Mouse (Mus musculus) midbrain, embryonic 16.5 days (tissue): ENCODE results near the gene Wnt3a. TPM values are rescaled to one million over a fixed set of nuclear protein-coding genes. Genes with fewer than 3 reads are reported as not detected.

ENCODE experiments used
- ATAC-seq: fragments of 200-750 bp; cut with Nextera tagmentation; 2 replicates; pipeline ENCODE4 v1.8.0; 2017; ENCODE audit warnings: moderate TSS enrichment
- H3K27ac ChIP-seq: fragments of 300-500 bp; sonication (generic); 2 replicates; pipeline ENCODE4 v1.5.1; 2014; ENCODE audit warnings: mild to moderate bottlenecking, low read length, mixed read lengths
- H3K27me3 ChIP-seq: fragments of 300-500 bp; sonication (generic); 2 replicates; pipeline ENCODE4 v1.6.1; 2014; ENCODE audit warnings: low read depth, low read length, mixed read lengths; ENCODE audit not compliant: control insufficient read depth, insufficient read depth
- H3K36me3 ChIP-seq: fragments of 300-500 bp; sonication (generic); 2 replicates; pipeline ENCODE4 v1.6.1; 2014; ENCODE audit warnings: mild to moderate bottlenecking, low read length, moderate library complexity, mixed read lengths; ENCODE audit not compliant: control insufficient read depth, insufficient read depth
- H3K4me1 ChIP-seq: fragments of 300-500 bp; sonication (generic); 2 replicates; pipeline ENCODE4 v1.6.1; 2014; ENCODE audit warnings: mild to moderate bottlenecking, low read length, mixed read lengths; ENCODE audit not compliant: control insufficient read depth, insufficient read depth
- H3K4me2 ChIP-seq: fragments of 300-500 bp; sonication (generic); 2 replicates; pipeline ENCODE4 v1.6.1; 2014; ENCODE audit warnings: mild to moderate bottlenecking, low read length, mixed read lengths
- H3K4me3 ChIP-seq: fragments of 300-500 bp; sonication (generic); 2 replicates; pipeline ENCODE4 v1.5.1; 2014; ENCODE audit warnings: low read depth, mild to moderate bottlenecking, low read length, moderate library complexity, mixed read lengths
- H3K9ac ChIP-seq: fragments of 300-500 bp; sonication (generic); 2 replicates; pipeline ENCODE4 v1.6.1; 2014; ENCODE audit warnings: low read depth, low read length, mixed read lengths
- H3K9me3 ChIP-seq: fragments of 300-500 bp; sonication (generic); replicated peaks from 2 replicates; pipeline ENCODE4 v1.6.1; 2014; ENCODE audit warnings: mild to moderate bottlenecking, low read length, mixed read lengths; ENCODE audit not compliant: control insufficient read depth, poor library complexity, severe bottlenecking
- WGBS: fragments of 180-500 bp; shearing (Covaris S2); extraction: QIAGEN DNeasy Blood & Tissue Kit; methylation state at CpG from one replicate; pipeline ENCODE4 v1.1.7; 2014; 5-methylcytosine and 5-hydroxymethylcytosine counted together
- polyA plus RNA-seq: library from polyadenylated mRNA; unstranded; fragments of >200 nt; fragmentation: Nextera tagmentation; extraction: Ambion mirVana; gene quantifications from 2 replicates; pipeline ENCODE4 v1.2.1, GENCODE M21; 2015

Wnt3a gene
- polyA plus RNA-seq, 1 experiment from 2014 or later = 0.21 TPM

DNA sequence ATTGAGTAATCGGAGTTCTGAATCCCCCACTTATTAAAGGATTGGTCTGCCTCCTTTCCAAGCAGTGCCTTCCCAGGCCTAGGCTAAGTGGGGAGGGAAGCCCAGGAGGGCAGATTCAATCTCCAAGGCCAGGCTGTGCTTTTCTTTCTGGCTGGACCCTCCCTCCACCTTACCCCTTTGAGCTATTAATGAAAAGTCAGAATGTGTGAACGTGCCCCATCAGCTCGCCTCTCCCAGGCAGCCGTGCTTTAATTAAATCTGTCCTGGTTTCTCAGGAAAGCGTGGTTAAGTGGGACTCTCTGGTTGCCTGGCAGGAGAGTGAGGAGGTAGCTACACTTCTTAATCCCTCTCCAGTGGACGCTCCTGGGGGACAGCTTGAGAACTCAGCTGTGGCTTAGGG lies 39.1 kb upstream of the Wnt3a start:
- no peak overlapping the region for H3K9ac ChIP-seq
- no peaks in the 10 kb centered on the region for H3K27me3 ChIP-seq
- H3K36me3 ChIP-seq = no peaks in the 10 kb centered on the region
- no peaks in the 10 kb centered on the region for H3K9me3 ChIP-seq
- H3K27ac ChIP-seq = no peak overlapping the region
- no peak overlapping the region for H3K4me2 ChIP-seq
- peaks cover 5% of the 10 kb centered on the region for H3K4me1 ChIP-seq
- WGBS = 10% methylated on average over 6 of the region's 6 CpGs
- H3K4me3 ChIP-seq = no peak overlapping the region
- ATAC-seq = 0 out of 2 replicates have a peak, but pooled peaks have one; percentile 39

DNA sequence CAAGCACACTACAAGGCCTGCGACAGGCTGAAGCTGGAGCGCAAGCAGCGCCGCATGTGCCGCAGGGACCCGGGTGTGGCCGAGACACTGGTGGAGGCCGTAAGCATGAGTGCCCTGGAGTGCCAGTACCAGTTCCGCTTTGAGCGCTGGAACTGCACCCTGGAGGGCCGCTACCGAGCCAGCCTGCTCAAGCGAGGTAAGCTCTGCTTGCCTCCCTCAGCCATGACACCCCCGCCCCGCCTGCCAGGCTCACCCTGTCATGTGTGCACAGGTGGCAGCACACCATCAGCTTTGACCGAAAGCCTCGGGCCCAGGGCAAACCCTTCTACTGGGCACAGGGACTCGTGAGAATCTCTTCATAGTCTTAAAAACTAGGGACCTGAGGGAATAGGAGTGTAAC lies 37.1 kb upstream of the Wnt3a start:
- Histone ChIP-seq H3K9me3 (no peaks in the 10 kb centered on the region), H3K4me1 (peaks cover 5% of the 10 kb centered on the region), H3K4me2 (no peak overlapping the region), H3K27me3 (no peaks in the 10 kb centered on the region), H3K9ac (no peak overlapping the region), H3K36me3 (no peaks in the 10 kb centered on the region), H3K27ac (no peak overlapping the region), H3K4me3 (no peak overlapping the region)
- no peak for ATAC-seq
- 85% methylated on average over 18 of the region's 18 CpGs for WGBS

DNA sequence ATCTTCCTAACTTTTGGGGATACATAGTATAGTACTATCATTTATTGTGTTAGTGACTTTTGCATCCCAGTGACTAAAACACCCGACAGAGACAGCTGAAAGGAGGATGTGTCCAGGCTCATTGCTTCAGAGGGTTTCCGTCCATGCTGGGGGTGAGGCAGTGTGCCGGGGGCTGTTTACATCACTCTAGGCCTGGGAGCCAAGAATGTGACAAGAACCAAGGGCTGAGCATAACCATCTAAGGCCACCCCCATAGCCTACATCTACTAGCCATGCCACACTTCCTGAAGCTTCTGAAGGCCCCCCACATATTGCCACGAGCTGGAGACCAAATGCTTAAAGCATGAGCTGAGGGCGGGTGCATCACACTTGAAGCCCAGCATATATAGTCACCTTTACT lies 34.2 kb upstream of the Wnt3a start:
- Histone ChIP-seq H3K4me2 (no peak overlapping the region), H3K27ac (no peak overlapping the region), H3K4me3 (no peak overlapping the region), H3K9me3 (no peaks in the 10 kb centered on the region), H3K27me3 (no peaks in the 10 kb centered on the region), H3K4me1 (peaks cover 5% of the 10 kb centered on the region), H3K36me3 (no peaks in the 10 kb centered on the region), H3K9ac (no peak overlapping the region)
- WGBS = 78% methylated on average over 5 of the region's 5 CpGs
- no peak for ATAC-seq

- WGBS = 75% methylated on average over 3 of the region's 3 CpGs
- no peak for ATAC-seq
Measured at GRCm38 (mm10) chr11:59322988-59323387, 32.4 kb upstream of the Wnt3a start.

DNA sequence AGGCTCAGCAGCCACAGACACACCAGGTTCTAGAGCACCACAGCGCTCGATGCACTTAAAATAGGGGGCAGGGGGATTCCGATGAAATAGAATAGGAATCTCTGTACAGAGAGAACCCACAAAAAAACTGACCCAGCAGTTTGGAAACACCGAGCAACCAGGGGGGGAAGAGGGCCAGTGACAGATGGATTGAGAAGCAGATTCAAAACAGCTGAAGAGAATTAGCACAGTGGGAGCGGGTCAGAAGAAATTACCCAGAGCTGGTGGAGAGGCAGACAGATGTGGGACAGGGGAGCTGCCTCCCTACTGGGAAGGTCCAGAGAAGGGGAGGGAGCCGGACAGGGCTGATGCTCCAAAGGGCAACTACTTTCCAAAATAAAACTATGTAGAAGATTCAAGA lies 26.0 kb upstream of the Wnt3a start:
- WGBS = 53% methylated on average over 6 of the region's 6 CpGs
- ATAC-seq = no peak

More at GRCm38 (mm10) chr11:59322988-59323387, 32.4 kb upstream of the Wnt3a start:
- Histone ChIP-seq H3K4me3 (no peak overlapping the region), H3K36me3 (no peaks in the 10 kb centered on the region), H3K4me2 (no peak overlapping the region), H3K27me3 (peaks cover 1% of the 10 kb centered on the region; the same call in 1 of the 2 replicates), H3K27ac (no peak overlapping the region), H3K9me3 (no peaks in the 10 kb centered on the region), H3K9ac (no peak overlapping the region), H3K4me1 (no peaks in the 10 kb centered on the region)

GRCm38 (mm10) chr11:59313944-59314343 lies 23.4 kb upstream of the Wnt3a start:
- ATAC-seq = no peak
- 54% methylated on average over 11 of the region's 11 CpGs for WGBS

More for the DNA sequence above, 26.0 kb upstream of the Wnt3a start:
- peaks cover 15% of the 10 kb centered on the region for H3K27me3 ChIP-seq
- no peak overlapping the region for H3K27ac ChIP-seq
- no peak overlapping the region for H3K4me2 ChIP-seq
- H3K9me3 ChIP-seq = no peaks in the 10 kb centered on the region
- no peak overlapping the region for H3K9ac ChIP-seq
- H3K4me1 ChIP-seq = no peaks in the 10 kb centered on the region
- no peaks in the 10 kb centered on the region for H3K36me3 ChIP-seq
- H3K4me3 ChIP-seq = no peak overlapping the region

GRCm38 (mm10) chr11:59313029-59313811 lies 22.7 kb upstream of the Wnt3a start:
- H3K36me3 ChIP-seq = no peaks in the 10 kb centered on the region
- WGBS = 61% methylated on average over 15 of the region's 17 CpGs
- H3K4me3 ChIP-seq = no peak overlapping the region
- peaks cover 34% of the 10 kb centered on the region for H3K27me3 ChIP-seq
- H3K4me1 ChIP-seq = peaks cover 7% of the 10 kb centered on the region; the same call in 1 of the 2 replicates
- no peak for ATAC-seq
- H3K9me3 ChIP-seq = no peaks in the 10 kb centered on the region
- no peak overlapping the region for H3K27ac ChIP-seq
- no peak overlapping the region for H3K4me2 ChIP-seq
- no peak overlapping the region; the same call in 1 of the 2 replicates for H3K9ac ChIP-seq

More at GRCm38 (mm10) chr11:59313944-59314343, 23.4 kb upstream of the Wnt3a start:
- Histone ChIP-seq H3K9me3 (no peaks in the 10 kb centered on the region), H3K36me3 (no peaks in the 10 kb centered on the region), H3K4me2 (no peak overlapping the region), H3K27ac (no peak overlapping the region), H3K9ac (no peak overlapping the region), H3K4me1 (0 out of 2 replicates have a peak, but pooled peaks cover 5% of the 10 kb centered on the region), H3K27me3 (peaks cover 28% of the 10 kb centered on the region), H3K4me3 (no peak overlapping the region)

- 46% methylated on average over 8 of the region's 8 CpGs for WGBS
- Histone ChIP-seq H3K36me3 (no peaks in the 10 kb centered on the region), H3K27ac (no peak overlapping the region), H3K4me1 (peaks cover 14% of the 10 kb centered on the region), H3K27me3 (peaks cover 38% of the 10 kb centered on the region), H3K4me2 (no peak overlapping the region), H3K4me3 (no peak overlapping the region), H3K9ac (no peak overlapping the region), H3K9me3 (no peaks in the 10 kb centered on the region)
- no peak for ATAC-seq
Measured at GRCm38 (mm10) chr11:59312501-59312900, 21.9 kb upstream of the Wnt3a start.

DNA sequence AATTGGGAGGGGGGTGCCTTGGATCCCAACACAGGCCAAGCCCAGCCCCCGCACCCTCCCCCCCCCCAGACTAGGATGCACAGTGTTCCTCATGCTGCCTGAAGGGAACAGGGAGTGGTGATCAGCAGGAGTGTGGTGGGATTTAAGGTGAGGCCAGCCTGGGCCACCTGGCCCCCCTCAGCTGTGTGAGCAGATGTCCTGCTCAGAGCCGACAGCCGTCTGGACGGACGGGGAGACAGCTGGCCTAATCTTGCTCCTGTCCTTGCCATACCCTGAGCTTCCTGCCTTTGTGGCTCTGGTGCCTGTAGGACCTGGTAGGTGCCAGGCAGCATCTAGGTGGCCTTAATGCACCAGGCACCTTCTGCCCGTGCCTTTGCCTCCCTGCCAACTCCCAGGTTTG lies 21.5 kb upstream of the Wnt3a start:
- WGBS = 45% methylated on average over 6 of the region's 6 CpGs
- peaks cover 17% of the 10 kb centered on the region for H3K4me1 ChIP-seq

More for the DNA sequence above, 21.5 kb upstream of the Wnt3a start:
- Histone ChIP-seq H3K27ac (no peak overlapping the region), H3K4me2 (no peak overlapping the region), H3K9me3 (no peaks in the 10 kb centered on the region), H3K4me3 (no peak overlapping the region), H3K27me3 (peaks cover 42% of the 10 kb centered on the region), H3K36me3 (no peaks in the 10 kb centered on the region), H3K9ac (no peak overlapping the region)
- ATAC-seq = no peak
